Mouse (Mus musculus): Measurements from ENCODE around the gene Rrad. TPM values are rescaled to one million over a fixed set of nuclear protein-coding genes. Genes with fewer than 3 reads are reported as not detected.
"Not testable (repeated sequence)": the region's sequence is repeated elsewhere in the genome, so short reads cannot be mapped to it uniquely, and the experiment has no call there.

Gene Rrad
- 10.9 and 19.5 TPM in 2 replicates for polyA plus RNA-seq (2012; rRNA removed)

DNA sequence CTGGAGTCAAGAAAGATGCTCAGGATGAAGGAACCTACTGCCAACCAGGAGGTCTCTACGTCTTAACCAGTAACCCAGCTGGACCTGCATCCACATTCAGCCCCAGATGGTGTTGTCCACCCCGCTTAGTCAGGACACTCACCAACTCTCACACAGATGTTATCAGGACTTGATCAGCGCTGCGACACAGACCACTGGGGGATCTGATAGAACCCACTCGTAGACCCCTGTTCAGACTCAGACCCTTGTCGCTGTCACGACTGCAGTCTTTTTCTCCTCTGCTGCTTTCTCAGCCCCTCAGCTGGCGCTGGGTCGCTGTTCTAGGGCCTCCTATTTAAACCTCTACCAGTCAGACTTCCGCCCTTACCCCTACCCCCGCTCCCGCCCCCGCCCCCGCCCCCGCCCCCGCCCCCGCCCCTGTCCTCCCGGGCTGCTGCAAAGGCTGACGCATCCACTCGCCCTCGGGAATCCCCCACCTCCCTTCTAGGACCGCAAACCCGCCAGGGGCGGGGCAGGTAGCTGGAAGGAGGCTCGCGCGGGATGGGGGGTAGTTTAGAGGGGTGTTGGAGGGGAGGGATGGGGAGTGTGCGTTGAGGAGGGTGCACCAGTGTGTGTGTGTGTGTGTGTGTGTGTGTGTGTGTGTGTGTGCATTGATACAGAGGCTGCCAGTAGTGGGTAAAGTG lies at the start of gene Rrad:
Gene Rrad, minus strand, starts transcription at position 347 of the 683 bp plus-strand sequence.
- Histone ChIP-seq H3K4me3 (replicated peaks; ENCODE audit: extremely low read depth, low read depth, low read length) (peak within 1 kb of the TSS; percentile 52), H3K4me1 (ENCODE audit: control insufficient read depth, insufficient read depth, low read length) (peaks cover 4% of the 10 kb centered on the region; the same call in 1 of the 2 replicates)
- TF ChIP-seq POLR2A (IDR thresholded peaks at IDR 0.05; ENCODE audit: borderline replicate concordance, extremely low read depth, low read depth, low read length) = peak; percentile 44; the same call in 1 of the 2 replicates
- TF ChIP-seq CTCF (IDR thresholded peaks at IDR 0.05; ENCODE audit: insufficient read depth, low read length) = no peak
- DNase-seq = no peak
- 1% methylated on average over 28 of the region's 28 CpGs for WGBS

DNA sequence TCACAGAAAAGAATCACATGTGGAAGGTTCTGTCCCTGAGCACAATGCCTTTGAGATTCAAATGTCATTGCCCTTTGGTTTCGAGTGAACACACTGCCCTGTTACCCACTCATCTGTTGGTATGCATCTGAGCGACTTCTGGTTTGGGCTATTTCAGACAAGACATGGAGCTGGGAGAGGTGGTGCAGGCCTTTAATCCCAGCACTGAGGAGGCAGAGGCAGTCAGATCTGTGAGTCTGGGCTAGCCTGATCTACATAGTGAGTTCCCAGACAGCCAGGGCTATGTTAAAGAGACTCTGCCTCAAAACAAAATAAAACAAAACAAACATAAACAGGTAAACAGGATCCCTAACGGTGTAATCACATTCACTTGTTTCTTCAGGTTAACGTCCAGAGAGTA lies 24.5 kb upstream of the Rrad start:
- H3K4me3 ChIP-seq (replicated peaks; ENCODE audit: extremely low read depth, low read depth, low read length) = no peak overlapping the region
- 80% methylated on average over 4 of the region's 4 CpGs for WGBS
- H3K4me1 ChIP-seq (ENCODE audit: control insufficient read depth, insufficient read depth, low read length) = no peaks in the 10 kb centered on the region
- no peak for DNase-seq
- TF ChIP-seq POLR2A (IDR thresholded peaks at IDR 0.05; ENCODE audit: borderline replicate concordance, extremely low read depth, low read depth, low read length) (no peak), CTCF (IDR thresholded peaks at IDR 0.05; ENCODE audit: insufficient read depth, low read length) (no peak)

DNA sequence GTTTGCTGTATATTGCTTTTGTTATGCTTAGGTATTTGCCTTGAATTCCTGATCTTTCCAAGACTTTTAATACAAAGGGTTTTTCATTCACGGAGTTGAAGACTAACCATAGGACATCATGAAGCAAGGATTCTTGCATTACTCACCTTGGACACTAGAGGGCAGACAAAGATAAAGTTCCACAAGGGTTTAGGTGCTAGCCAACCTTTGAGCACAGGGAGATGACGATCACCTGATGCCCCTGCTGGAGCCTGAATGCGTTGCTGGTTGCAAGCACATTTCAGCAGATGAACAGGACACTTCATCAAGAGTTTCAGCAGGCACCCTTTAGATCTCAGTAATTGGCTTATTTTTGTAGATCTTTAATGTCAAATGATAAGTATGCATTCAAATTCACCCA lies 23.9 kb upstream of the Rrad start:
- under 1% methylated on average over 3 of the region's 3 CpGs for WGBS
- Histone ChIP-seq H3K4me3 (replicated peaks; ENCODE audit: extremely low read depth, low read depth, low read length) (no peak overlapping the region), H3K4me1 (ENCODE audit: control insufficient read depth, insufficient read depth, low read length) (no peaks in the 10 kb centered on the region)
- DNase-seq = no peak
- TF ChIP-seq POLR2A (IDR thresholded peaks at IDR 0.05; ENCODE audit: borderline replicate concordance, extremely low read depth, low read depth, low read length) (no peak), CTCF (IDR thresholded peaks at IDR 0.05; ENCODE audit: insufficient read depth, low read length) (peak; percentile 82)

DNA sequence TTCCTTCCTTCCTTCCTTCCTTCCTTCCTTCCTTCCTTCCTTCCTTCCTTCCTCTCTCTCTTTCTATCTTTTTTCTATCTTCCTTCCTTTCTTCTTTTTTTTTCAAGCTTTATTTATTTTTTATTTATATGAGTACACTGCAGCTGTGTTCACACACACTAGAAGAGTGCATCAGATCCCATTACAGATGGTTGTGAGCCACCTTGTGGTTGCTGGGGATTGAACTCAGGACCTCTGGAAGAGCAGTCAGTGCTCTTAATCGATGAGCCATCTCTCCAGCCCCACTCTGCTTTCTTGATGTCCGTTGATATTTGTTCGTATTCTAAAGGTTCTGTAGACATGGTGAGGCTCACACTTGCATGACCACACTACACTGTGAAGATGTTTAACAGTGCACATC lies 13.1 kb upstream of the Rrad start:
- WGBS = 74% methylated on average over 3 of the region's 3 CpGs
- not testable (repeated sequence) for H3K4me3 ChIP-seq (replicated peaks; ENCODE audit: extremely low read depth, low read depth, low read length); H3K4me1 ChIP-seq (ENCODE audit: control insufficient read depth, insufficient read depth, low read length)

DNA sequence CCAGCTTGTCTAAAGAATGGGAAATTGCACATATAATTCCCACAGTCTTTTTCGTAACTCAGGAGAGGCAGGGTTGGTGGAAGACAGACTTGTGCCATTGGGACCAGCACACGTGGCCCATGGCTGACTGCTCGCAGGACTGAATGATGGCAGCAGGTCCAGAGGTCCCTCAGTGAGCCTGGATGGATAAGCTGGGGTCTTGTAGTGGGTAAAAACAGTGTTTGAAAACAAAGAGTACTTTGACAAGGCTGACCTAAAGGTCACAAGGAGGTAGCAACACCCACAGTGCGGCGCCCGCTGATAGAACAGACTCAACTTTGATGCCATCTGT lies 11.2 kb upstream of the Rrad start:
- H3K4me3 ChIP-seq (replicated peaks; ENCODE audit: extremely low read depth, low read depth, low read length) = peak overlapping the region; percentile 98
- H3K4me1 ChIP-seq (ENCODE audit: control insufficient read depth, insufficient read depth, low read length) = peaks cover 9% of the 10 kb centered on the region
- no peak for DNase-seq
- TF ChIP-seq POLR2A (IDR thresholded peaks at IDR 0.05; ENCODE audit: borderline replicate concordance, extremely low read depth, low read depth, low read length) (no peak), CTCF (IDR thresholded peaks at IDR 0.05; ENCODE audit: insufficient read depth, low read length) (no peak)
- 68% methylated on average over 6 of the region's 6 CpGs for WGBS

More for the DNA sequence above, 13.1 kb upstream of the Rrad start:
- not testable (repeated sequence) for DNase-seq

DNA sequence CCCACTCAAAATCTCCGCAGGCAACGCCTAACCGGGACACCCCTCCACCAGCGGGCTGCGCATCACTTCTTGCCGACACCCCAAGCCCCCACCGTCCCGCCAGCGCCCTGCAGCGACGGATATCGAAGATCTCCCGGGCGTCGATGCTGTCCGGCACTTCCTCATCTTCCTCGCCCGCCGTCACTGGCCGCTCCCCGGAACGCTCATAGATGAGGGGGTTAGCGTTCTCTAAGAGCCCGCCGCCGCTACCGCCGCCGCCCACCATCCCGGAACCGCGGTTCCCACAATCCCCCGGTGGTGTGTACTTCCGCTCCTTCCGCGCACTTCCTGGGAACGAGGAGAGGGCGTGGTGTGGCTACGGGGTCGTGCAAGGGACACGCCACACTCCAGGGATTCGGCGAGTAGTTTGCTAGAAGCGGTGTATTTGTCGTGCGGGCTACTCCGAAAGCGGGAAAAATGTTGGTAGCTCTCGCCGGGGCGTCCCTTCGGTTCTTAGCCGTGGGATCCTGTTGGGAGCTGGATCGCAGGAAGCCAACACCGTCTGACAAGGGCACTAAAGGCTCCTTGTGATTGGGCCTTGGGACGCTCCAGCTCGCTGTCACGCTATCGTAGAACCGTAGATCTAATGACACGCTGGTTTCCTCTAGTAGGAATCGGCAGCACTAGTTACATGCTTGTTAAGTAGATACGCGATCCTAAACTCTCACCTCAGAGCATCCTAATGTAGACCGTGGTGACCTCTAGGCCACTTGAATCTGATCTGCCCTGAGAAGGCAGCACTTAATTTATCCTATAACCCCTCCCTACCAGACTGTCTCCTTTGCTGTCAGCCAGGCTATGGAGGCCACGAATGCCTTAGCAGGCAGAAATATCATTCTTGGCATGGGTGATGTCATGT lies 10.5 kb upstream of the Rrad start, which contains the start of gene Ciao2b:
Gene Ciao2b, minus strand, starts transcription at position 540 of the 898 bp plus-strand sequence.
- TF ChIP-seq POLR2A (IDR thresholded peaks at IDR 0.05; ENCODE audit: borderline replicate concordance, extremely low read depth, low read depth, low read length) (peak; percentile 82), CTCF (IDR thresholded peaks at IDR 0.05; ENCODE audit: insufficient read depth, low read length) (no peak)
- H3K4me3 ChIP-seq (replicated peaks; ENCODE audit: extremely low read depth, low read depth, low read length) = peak within 1 kb of the TSS; percentile 98
- under 1% methylated on average over 66 of the region's 66 CpGs for WGBS
- peaks cover 9% of the 10 kb centered on the region for H3K4me1 ChIP-seq (ENCODE audit: control insufficient read depth, insufficient read depth, low read length)
- peak; percentile 87 for DNase-seq

DNA sequence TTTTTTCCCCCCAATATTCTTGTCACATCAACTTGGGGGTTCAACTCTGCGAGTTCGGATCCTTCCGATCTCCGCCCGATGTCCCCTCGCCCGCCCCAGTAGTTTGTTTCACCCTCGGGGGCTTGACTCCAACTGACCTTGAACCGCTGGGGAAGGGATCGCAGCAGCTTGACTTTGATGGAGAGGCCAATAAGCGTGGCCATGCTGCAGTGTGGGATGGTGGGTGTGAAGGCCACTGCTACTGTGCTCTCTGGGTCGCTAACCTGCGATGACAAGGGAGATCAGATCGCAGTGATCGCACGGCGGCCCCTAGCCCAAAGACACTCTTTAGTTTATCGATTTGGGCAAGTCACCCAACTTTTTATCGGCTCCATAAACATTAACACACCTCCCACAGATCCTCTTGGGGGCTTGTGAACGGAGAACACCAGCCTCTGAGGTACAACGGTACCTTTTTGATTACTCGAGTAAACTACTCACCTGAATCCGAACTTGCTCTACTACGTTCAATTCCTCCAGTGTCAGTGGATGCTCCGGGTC lies 9.8 kb upstream of the Rrad start:
- Histone ChIP-seq H3K4me3 (replicated peaks; ENCODE audit: extremely low read depth, low read depth, low read length) (peak overlapping the region; percentile 98), H3K4me1 (ENCODE audit: control insufficient read depth, insufficient read depth, low read length) (peaks cover 9% of the 10 kb centered on the region)
- TF ChIP-seq CTCF (IDR thresholded peaks at IDR 0.05; ENCODE audit: insufficient read depth, low read length) = no peak
- TF ChIP-seq POLR2A (IDR thresholded peaks at IDR 0.05; ENCODE audit: borderline replicate concordance, extremely low read depth, low read depth, low read length) = no peak
- DNase-seq = no peak
- WGBS = 7% methylated on average over 25 of the region's 25 CpGs

DNA sequence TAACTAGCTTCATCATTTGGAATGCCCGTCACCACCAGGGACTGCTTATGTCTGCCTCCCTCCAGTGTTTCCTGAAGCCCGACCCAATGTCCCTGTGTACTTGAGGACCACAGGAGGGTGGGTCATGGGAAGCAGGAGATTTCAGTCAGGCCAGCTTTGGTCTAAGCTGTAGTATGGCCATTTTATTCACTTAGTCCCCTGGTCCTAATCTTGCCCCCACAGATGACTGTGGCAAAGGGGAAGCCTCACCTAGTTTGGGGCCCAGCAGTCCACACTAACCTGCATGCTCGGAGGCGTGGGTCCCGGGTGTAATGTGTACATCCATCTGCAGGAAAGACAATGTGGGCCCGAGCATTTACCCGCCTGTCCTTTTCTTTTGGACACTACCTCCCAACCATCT lies 9.1 kb upstream of the Rrad start:
- H3K4me3 ChIP-seq (replicated peaks; ENCODE audit: extremely low read depth, low read depth, low read length) = no peak overlapping the region
- WGBS = 79% methylated on average over 7 of the region's 7 CpGs
- peaks cover 9% of the 10 kb centered on the region for H3K4me1 ChIP-seq (ENCODE audit: control insufficient read depth, insufficient read depth, low read length)
- TF ChIP-seq POLR2A (IDR thresholded peaks at IDR 0.05; ENCODE audit: borderline replicate concordance, extremely low read depth, low read depth, low read length) (no peak), CTCF (IDR thresholded peaks at IDR 0.05; ENCODE audit: insufficient read depth, low read length) (no peak)
- no peak for DNase-seq

DNA sequence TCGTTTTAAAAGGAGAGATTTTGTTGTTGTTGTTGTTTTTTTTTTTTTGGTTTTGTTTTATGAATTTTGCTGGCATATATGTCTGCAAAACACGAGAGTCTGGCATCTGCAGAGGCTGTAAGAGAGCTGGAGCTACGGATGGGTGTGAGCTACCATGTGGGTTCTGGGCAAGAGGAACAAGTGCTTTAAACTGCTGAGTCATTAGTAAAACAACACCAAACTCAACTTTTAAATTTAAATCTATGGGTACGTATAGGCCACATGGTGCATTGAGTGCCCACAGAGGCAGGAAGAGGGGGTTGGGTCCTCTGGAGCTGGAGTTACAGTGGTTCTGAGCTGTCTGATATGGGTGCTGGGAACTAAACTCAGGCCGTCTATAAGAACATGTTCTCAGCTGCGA lies 6.9 kb upstream of the Rrad start:
- H3K4me3 ChIP-seq (replicated peaks; ENCODE audit: extremely low read depth, low read depth, low read length) = no peak overlapping the region
- no peak for DNase-seq
- 84% methylated on average over 6 of the region's 6 CpGs for WGBS
- TF ChIP-seq CTCF (IDR thresholded peaks at IDR 0.05; ENCODE audit: insufficient read depth, low read length) = no peak
- no peak for TF ChIP-seq POLR2A (IDR thresholded peaks at IDR 0.05; ENCODE audit: borderline replicate concordance, extremely low read depth, low read depth, low read length)
- peaks cover 9% of the 10 kb centered on the region for H3K4me1 ChIP-seq (ENCODE audit: control insufficient read depth, insufficient read depth, low read length)

All from lung, adult 2 months (tissue).